Mouse (Mus musculus): ENCODE measurements around the gene Sult1a1. TPM values are rescaled to one million over a fixed set of nuclear protein-coding genes. Genes with fewer than 3 reads are reported as not detected.

The Sult1a1 gene
- polyA plus RNA-seq (2012; ENCODE audit: insufficient read depth, low replicate concordance) = 0.87 and 3.0 TPM in 2 replicates

- Histone ChIP-seq H3K9me3 (no peaks in the 10 kb centered on the region), H3K36me3 (replicated peaks; ENCODE audit: low read length) (peaks cover 85% of the 10 kb centered on the region), H3K4me3 (replicated peaks) (no peak within 1 kb of the TSS), H3K27me3 (replicated peaks) (no peaks in the 10 kb centered on the region), H3K4me1 (peaks cover 28% of the 10 kb centered on the region)
- no peak for TF ChIP-seq GATA1 (IDR thresholded peaks at IDR 0.05; ENCODE audit: borderline replicate concordance, low read length)
- TF ChIP-seq FLI1 (IDR thresholded peaks at IDR 0.05; ENCODE audit: low read length) = no peak
Measured at GRCm38 (mm10) chr7:126676207-126676606, at the start of gene Sult1a1. Gene Sult1a1, minus strand, starts transcription at chr7:126676432.

GRCm38 (mm10) chr7:126725667-126726066 lies 49.4 kb upstream of the Sult1a1 start:
- Histone ChIP-seq H3K4me1 (peaks cover 21% of the 10 kb centered on the region), H3K27me3 (replicated peaks) (peaks cover 2% of the 10 kb centered on the region), H3K36me3 (replicated peaks; ENCODE audit: low read length) (no peaks in the 10 kb centered on the region), H3K9me3 (peaks cover 15% of the 10 kb centered on the region), H3K4me3 (replicated peaks) (peak overlapping the region; percentile 50)
- TF ChIP-seq FLI1 (IDR thresholded peaks at IDR 0.05; ENCODE audit: low read length) (no peak), GATA1 (IDR thresholded peaks at IDR 0.05; ENCODE audit: borderline replicate concordance, low read length) (no peak)

GRCm38 (mm10) chr7:126725077-126725476 lies 48.8 kb upstream of the Sult1a1 start:
- H3K9me3 ChIP-seq = peaks cover 15% of the 10 kb centered on the region
- no peaks in the 10 kb centered on the region for H3K36me3 ChIP-seq (replicated peaks; ENCODE audit: low read length)
- H3K27me3 ChIP-seq (replicated peaks) = peaks cover 2% of the 10 kb centered on the region
- TF ChIP-seq GATA1 (IDR thresholded peaks at IDR 0.05; ENCODE audit: borderline replicate concordance, low read length) = no peak
- no peak for TF ChIP-seq FLI1 (IDR thresholded peaks at IDR 0.05; ENCODE audit: low read length)
- peaks cover 18% of the 10 kb centered on the region for H3K4me1 ChIP-seq
- no peak overlapping the region for H3K4me3 ChIP-seq (replicated peaks)

- no peak overlapping the region for H3K4me3 ChIP-seq (replicated peaks)
- H3K27me3 ChIP-seq (replicated peaks) = peaks cover 4% of the 10 kb centered on the region
- peaks cover 16% of the 10 kb centered on the region for H3K4me1 ChIP-seq
- TF ChIP-seq FLI1 (IDR thresholded peaks at IDR 0.05; ENCODE audit: low read length) (no peak), GATA1 (IDR thresholded peaks at IDR 0.05; ENCODE audit: borderline replicate concordance, low read length) (no peak)
- peaks cover 18% of the 10 kb centered on the region for H3K9me3 ChIP-seq
- no peaks in the 10 kb centered on the region for H3K36me3 ChIP-seq (replicated peaks; ENCODE audit: low read length)
Measured at GRCm38 (mm10) chr7:126721635-126722034, 45.4 kb upstream of the Sult1a1 start.

GRCm38 (mm10) chr7:126718787-126719337 lies 42.6 kb upstream of the Sult1a1 start:
- Histone ChIP-seq H3K27me3 (replicated peaks) (peaks cover 3% of the 10 kb centered on the region), H3K9me3 (peaks cover 16% of the 10 kb centered on the region), H3K4me3 (replicated peaks) (no peak overlapping the region), H3K4me1 (peaks cover 4% of the 10 kb centered on the region; the same call in 1 of the 2 replicates), H3K36me3 (replicated peaks; ENCODE audit: low read length) (no peaks in the 10 kb centered on the region)
- TF ChIP-seq GATA1 (IDR thresholded peaks at IDR 0.05; ENCODE audit: borderline replicate concordance, low read length) (no peak), FLI1 (IDR thresholded peaks at IDR 0.05; ENCODE audit: low read length) (no peak)

- peaks cover 3% of the 10 kb centered on the region for H3K27me3 ChIP-seq (replicated peaks)
- H3K36me3 ChIP-seq (replicated peaks; ENCODE audit: low read length) = no peaks in the 10 kb centered on the region
- H3K4me3 ChIP-seq (replicated peaks) = no peak overlapping the region
- H3K9me3 ChIP-seq = peaks cover 7% of the 10 kb centered on the region; the same call in 1 of the 2 replicates
- H3K4me1 ChIP-seq = peaks cover 8% of the 10 kb centered on the region
- TF ChIP-seq GATA1 (IDR thresholded peaks at IDR 0.05; ENCODE audit: borderline replicate concordance, low read length) (no peak), FLI1 (IDR thresholded peaks at IDR 0.05; ENCODE audit: low read length) (no peak)
Measured at GRCm38 (mm10) chr7:126717566-126717965, 41.3 kb upstream of the Sult1a1 start.

GRCm38 (mm10) chr7:126715679-126716078 lies 39.4 kb upstream of the Sult1a1 start:
- no peak for TF ChIP-seq FLI1 (IDR thresholded peaks at IDR 0.05; ENCODE audit: low read length)
- TF ChIP-seq GATA1 (IDR thresholded peaks at IDR 0.05; ENCODE audit: borderline replicate concordance, low read length) = no peak
- H3K9me3 ChIP-seq = peaks cover 3% of the 10 kb centered on the region; the same call in 1 of the 2 replicates
- no peak overlapping the region for H3K4me3 ChIP-seq (replicated peaks)
- no peaks in the 10 kb centered on the region for H3K36me3 ChIP-seq (replicated peaks; ENCODE audit: low read length)
- H3K27me3 ChIP-seq (replicated peaks) = peaks cover 3% of the 10 kb centered on the region
- H3K4me1 ChIP-seq = peaks cover 11% of the 10 kb centered on the region

GRCm38 (mm10) chr7:126711910-126712309 lies 35.7 kb upstream of the Sult1a1 start:
- Histone ChIP-seq H3K4me3 (replicated peaks) (no peak overlapping the region), H3K9me3 (peaks cover 10% of the 10 kb centered on the region), H3K27me3 (replicated peaks) (peaks cover 2% of the 10 kb centered on the region), H3K36me3 (replicated peaks; ENCODE audit: low read length) (peaks cover 6% of the 10 kb centered on the region), H3K4me1 (peaks cover 28% of the 10 kb centered on the region)
- TF ChIP-seq FLI1 (IDR thresholded peaks at IDR 0.05; ENCODE audit: low read length) (no peak), GATA1 (IDR thresholded peaks at IDR 0.05; ENCODE audit: borderline replicate concordance, low read length) (no peak)

- TF ChIP-seq GATA1 (IDR thresholded peaks at IDR 0.05; ENCODE audit: borderline replicate concordance, low read length) (no peak), FLI1 (IDR thresholded peaks at IDR 0.05; ENCODE audit: low read length) (no peak)
Measured at GRCm38 (mm10) chr7:126710266-126710665, 34.0 kb upstream of the Sult1a1 start.

GRCm38 (mm10) chr7:126708175-126708952 lies 32.1 kb upstream of the Sult1a1 start:
- Histone ChIP-seq H3K4me3 (replicated peaks) (no peak overlapping the region), H3K9me3 (peaks cover 10% of the 10 kb centered on the region), H3K27me3 (replicated peaks) (no peaks in the 10 kb centered on the region), H3K36me3 (replicated peaks; ENCODE audit: low read length) (peaks cover 6% of the 10 kb centered on the region), H3K4me1 (peaks cover 57% of the 10 kb centered on the region)
- TF ChIP-seq FLI1 (IDR thresholded peaks at IDR 0.05; ENCODE audit: low read length) (no peak), GATA1 (IDR thresholded peaks at IDR 0.05; ENCODE audit: borderline replicate concordance, low read length) (no peak)

More at GRCm38 (mm10) chr7:126710266-126710665, 34.0 kb upstream of the Sult1a1 start:
- Histone ChIP-seq H3K27me3 (replicated peaks) (no peaks in the 10 kb centered on the region), H3K4me3 (replicated peaks) (no peak overlapping the region), H3K36me3 (replicated peaks; ENCODE audit: low read length) (peaks cover 6% of the 10 kb centered on the region), H3K9me3 (peaks cover 10% of the 10 kb centered on the region), H3K4me1 (peaks cover 38% of the 10 kb centered on the region)
